Comparison of ENCODE assay signal across 15 mouse cellular contexts in genomic region chr17:37051745-37052144, GRCm38 (mm10). TPM values are rescaled to one million over a fixed set of nuclear protein-coding genes. Genes with fewer than 3 reads are reported as not detected.
A peak's percentile ranks its signal among the peaks of the same experiment; 100 is the strongest.
DNase-seq lines count a peak whose midpoint lies in the region; ATAC-seq and TF ChIP-seq lines count a peak whose summit lies in the region.
"Had no signal": no experiment of that assay in that cellular context is flagged by ENCODE, and none has a peak within 500 bp of the region (broad histone marks: within the 10 kb centered on the region; RNA-seq: fewer than 3 reads in every experiment).

No protein-coding gene starts in this region.

- H3K9me3 ChIP-seq in intestine, embryonic 15.5 days, result no peaks in the 10 kb centered on the region
- no peaks in the 10 kb centered on the region for H3K9me3 ChIP-seq in intestine, embryonic 16.5 days (ENCODE audit: control insufficient read depth, low read length)
- H3K9me3 ChIP-seq in forebrain, embryonic 10.5 days, result no peaks in the 10 kb centered on the region
- no peaks in the 10 kb centered on the region for H3K9me3 ChIP-seq in hindbrain, postnatal 0 days (ENCODE audit: low read length)
- H3K9me3 ChIP-seq in neural tube, embryonic 14.5 days (ENCODE audit: control insufficient read depth, low read length), result no peaks in the 10 kb centered on the region

- 61% methylated on average over 4 of the region's 4 CpGs for WGBS in intestine, embryonic 15.5 days
- WGBS in intestine, embryonic 16.5 days, result 57% methylated on average over 4 of the region's 4 CpGs
- 57% methylated on average over 4 of the region's 4 CpGs for WGBS in forebrain, embryonic 10.5 days
- WGBS in hindbrain, postnatal 0 days, result 43% methylated on average over 4 of the region's 4 CpGs
- WGBS in neural tube, embryonic 14.5 days, result 61% methylated on average over 4 of the region's 4 CpGs

- ATAC-seq in intestine, embryonic 15.5 days, result no peak
- no peak for ATAC-seq in intestine, embryonic 16.5 days
- no peak for ATAC-seq in hindbrain, postnatal 0 days
- no peak for ATAC-seq in neural tube, embryonic 14.5 days (ENCODE audit: low read depth)

- 0 out of 2 replicates have a peak, but pooled peaks cover 2% of the 10 kb centered on the region for H3K36me3 ChIP-seq in intestine, embryonic 15.5 days
- no peaks in the 10 kb centered on the region for H3K36me3 ChIP-seq in intestine, embryonic 16.5 days (ENCODE audit: control insufficient read depth, insufficient read depth, low read length)
- H3K36me3 ChIP-seq in forebrain, embryonic 10.5 days (replicated peaks), result peaks cover 36% of the 10 kb centered on the region
- peaks cover 29% of the 10 kb centered on the region; the same call in 1 of the 2 replicates for H3K36me3 ChIP-seq in hindbrain, postnatal 0 days (ENCODE audit: insufficient read depth, low read length)
- peaks cover 11% of the 10 kb centered on the region; the same call in 1 of the 2 replicates for H3K36me3 ChIP-seq in neural tube, embryonic 14.5 days (ENCODE audit: control insufficient read depth, insufficient read depth, low read length)

- intact Hi-C loops in gastrocnemius, postnatal 36 days (cut with DNase I), result no loop called here

- no peak overlapping the region for H3K4me3 ChIP-seq in intestine, embryonic 15.5 days (replicated peaks)
- H3K4me3 ChIP-seq in intestine, embryonic 16.5 days (ENCODE audit: low read length), result no peak overlapping the region
- peak overlapping the region; percentile 79 for H3K4me3 ChIP-seq in forebrain, embryonic 10.5 days
- peak overlapping the region; percentile 83 for H3K4me3 ChIP-seq in hindbrain, postnatal 0 days (ENCODE audit: low read length)
- H3K4me3 ChIP-seq in neural tube, embryonic 14.5 days (ENCODE audit: low read depth, low read length), result peak overlapping the region; percentile 56

- no peak for TF ChIP-seq CTCF in hindbrain, postnatal 0 days (IDR thresholded peaks at IDR 0.05; ENCODE audit: low read depth)

- H3K4me2 ChIP-seq in intestine, embryonic 15.5 days (replicated peaks), result 0 out of 2 replicates have a peak overlapping the region, but pooled peaks have one; percentile 94
- no peak overlapping the region for H3K4me2 ChIP-seq in intestine, embryonic 16.5 days (ENCODE audit: low read depth, low read length)
- H3K4me2 ChIP-seq in hindbrain, postnatal 0 days (ENCODE audit: low read depth, low read length), result peak overlapping the region; percentile 76
- H3K4me2 ChIP-seq in neural tube, embryonic 14.5 days (ENCODE audit: low read depth, low read length), result peak overlapping the region; percentile 84

- no peak for DNase-seq in forebrain, embryonic 10.5 days (ENCODE audit: extremely low spot score, low spot score)
- no peak for DNase-seq in hindbrain, postnatal 0 days (ENCODE audit: low spot score)
- DNase-seq in cerebellum, postnatal 25 days, result no peak
- DNase-seq in c-Kit-positive CD71-positive TER-119-positive erythroid progenitor cells, embryonic 14.5 days (ENCODE audit: low spot score), result no peak
- no peak for DNase-seq in gastrocnemius, postnatal 36 days
- DNase-seq: adrenal gland, adult 8-10 months; B cell, adult 2 months; gastrocnemius, postnatal 14 days; kidney, adult 9 months; lung, adult 18-20 months had no signal

- H3K27me3 ChIP-seq in intestine, embryonic 15.5 days (replicated peaks), result no peaks in the 10 kb centered on the region
- H3K27me3 ChIP-seq in intestine, embryonic 16.5 days (replicated peaks; ENCODE audit: control insufficient read depth, insufficient read depth, low read length), result no peaks in the 10 kb centered on the region
- peaks cover 35% of the 10 kb centered on the region for H3K27me3 ChIP-seq in forebrain, embryonic 10.5 days (ENCODE audit: poor library complexity, severe bottlenecking)
- H3K27me3 ChIP-seq in hindbrain, postnatal 0 days (ENCODE audit: insufficient read depth, low read length), result no peaks in the 10 kb centered on the region
- H3K27me3 ChIP-seq in neural tube, embryonic 14.5 days (ENCODE audit: control insufficient read depth, insufficient read depth, low read length), result no peaks in the 10 kb centered on the region

- no peak overlapping the region for H3K9ac ChIP-seq in intestine, embryonic 15.5 days
- H3K9ac ChIP-seq in intestine, embryonic 16.5 days (ENCODE audit: low read depth, low read length), result no peak overlapping the region
- H3K9ac ChIP-seq in hindbrain, postnatal 0 days (replicated peaks; ENCODE audit: low read length), result peak overlapping the region; percentile 93; the same call in 1 of the 2 replicates
- peak overlapping the region; percentile 77 for H3K9ac ChIP-seq in neural tube, embryonic 14.5 days (replicated peaks; ENCODE audit: low read depth, low read length)

- no peak overlapping the region for H3K27ac ChIP-seq in intestine, embryonic 15.5 days
- no peak overlapping the region for H3K27ac ChIP-seq in intestine, embryonic 16.5 days (ENCODE audit: low read length)
- no peak overlapping the region for H3K27ac ChIP-seq in forebrain, embryonic 10.5 days
- no peak overlapping the region for H3K27ac ChIP-seq in hindbrain, postnatal 0 days
- H3K27ac ChIP-seq in neural tube, embryonic 14.5 days (ENCODE audit: low read depth, low read length), result no peak overlapping the region

- H3K4me1 ChIP-seq in intestine, embryonic 15.5 days (replicated peaks), result peaks cover 29% of the 10 kb centered on the region
- H3K4me1 ChIP-seq in intestine, embryonic 16.5 days (ENCODE audit: control insufficient read depth, insufficient read depth, low read length), result peaks cover 22% of the 10 kb centered on the region
- peaks cover 54% of the 10 kb centered on the region for H3K4me1 ChIP-seq in forebrain, embryonic 10.5 days
- peaks cover 14% of the 10 kb centered on the region for H3K4me1 ChIP-seq in hindbrain, postnatal 0 days (ENCODE audit: insufficient read depth, low read length)
- H3K4me1 ChIP-seq in neural tube, embryonic 14.5 days (ENCODE audit: control insufficient read depth, insufficient read depth, low read length), result peaks cover 38% of the 10 kb centered on the region

RNA-seq across cellular contexts. Expression of gene Gabbr1, which starts 6.0 kb away (rescaled TPM):
- polyA plus RNA-seq in intestine, embryonic 15.5 days (2015; fragmentation: Nextera tagmentation; extraction: Ambion mirVana), result 6.0 and 7.6 TPM in 2 replicates
- polyA plus RNA-seq in intestine, embryonic 16.5 days (2015; fragmentation: Nextera tagmentation; extraction: Ambion mirVana), result 5.4 and 6.2 TPM in 2 replicates
- 8.0 and 8.4 TPM in 2 replicates for polyA plus RNA-seq in forebrain, embryonic 10.5 days (2016; fragmentation: Nextera tagmentation; extraction: Ambion mirVana)
- total RNA-seq in hindbrain, postnatal 0 days (2014; rRNA removed), result 519 and 527 TPM in 2 replicates
- polyA plus RNA-seq in hindbrain, postnatal 0 days (2015; fragmentation: Nextera tagmentation; extraction: Ambion mirVana), result 93.4 and 98.3 TPM in 2 replicates
- 78.9 and 103 TPM in 2 replicates for polyA plus RNA-seq in neural tube, embryonic 14.5 days (2014; fragmentation: Nextera tagmentation; extraction: Ambion mirVana)
- total RNA-seq in gastrocnemius, postnatal 36 days (2021), result 1 to 10 TPM; 8.0 to 8.1 TPM

RNA-seq across cellular contexts. Expression of gene Mog, which starts 28.5 kb away (rescaled TPM):
- 0.13 and 0.14 TPM in 2 replicates for polyA plus RNA-seq in intestine, embryonic 15.5 days (2015; fragmentation: Nextera tagmentation; extraction: Ambion mirVana)
- not detected in 2 replicates for polyA plus RNA-seq in intestine, embryonic 16.5 days (2015; fragmentation: Nextera tagmentation; extraction: Ambion mirVana)
- polyA plus RNA-seq in forebrain, embryonic 10.5 days (2016; fragmentation: Nextera tagmentation; extraction: Ambion mirVana), result 0.16 and 0.30 TPM in 2 replicates
- 0.52 TPM in 1 of 2 replicates, not detected in the other for total RNA-seq in hindbrain, postnatal 0 days (2014; rRNA removed)
- 1.5 and 1.7 TPM in 2 replicates for polyA plus RNA-seq in hindbrain, postnatal 0 days (2015; fragmentation: Nextera tagmentation; extraction: Ambion mirVana)
- 2.4 and 2.6 TPM in 2 replicates for polyA plus RNA-seq in neural tube, embryonic 14.5 days (2014; fragmentation: Nextera tagmentation; extraction: Ambion mirVana)
- total RNA-seq in gastrocnemius, postnatal 36 days (2021), result not detected
- total RNA-seq: adrenal gland, adult 8-10 months; gastrocnemius, postnatal 14 days had no signal
- polyA plus RNA-seq: heart, embryonic 16.5 days had no signal

RNA-seq across cellular contexts. Expression of gene Olfr90, which starts 36.6 kb away (rescaled TPM):
- polyA plus RNA-seq in intestine, embryonic 15.5 days (2015; fragmentation: Nextera tagmentation; extraction: Ambion mirVana), result 0.08 TPM in 1 of 2 replicates, not detected in the other
- polyA plus RNA-seq in intestine, embryonic 16.5 days (2015; fragmentation: Nextera tagmentation; extraction: Ambion mirVana), result not detected in 2 replicates
- polyA plus RNA-seq in forebrain, embryonic 10.5 days (2016; fragmentation: Nextera tagmentation; extraction: Ambion mirVana), result not detected in 2 replicates
- total RNA-seq in hindbrain, postnatal 0 days (2014; rRNA removed), result not detected in 2 replicates
- not detected in 2 replicates for polyA plus RNA-seq in hindbrain, postnatal 0 days (2015; fragmentation: Nextera tagmentation; extraction: Ambion mirVana)
- 0.12 TPM in 1 of 2 replicates, not detected in the other for polyA plus RNA-seq in neural tube, embryonic 14.5 days (2014; fragmentation: Nextera tagmentation; extraction: Ambion mirVana)
- total RNA-seq in gastrocnemius, postnatal 36 days (2021), result not detected
- total RNA-seq: adrenal gland, adult 8-10 months; gastrocnemius, postnatal 14 days; left cerebral cortex, adult 8-10 months had no signal
- polyA plus RNA-seq: heart, embryonic 16.5 days had no signal

RNA-seq across cellular contexts. Expression of gene Olfr91, which starts 46.3 kb away (rescaled TPM):
- not detected in 2 replicates for polyA plus RNA-seq in intestine, embryonic 15.5 days (2015; fragmentation: Nextera tagmentation; extraction: Ambion mirVana)
- not detected in 2 replicates for polyA plus RNA-seq in intestine, embryonic 16.5 days (2015; fragmentation: Nextera tagmentation; extraction: Ambion mirVana)
- 0.15 TPM in 1 of 2 replicates, not detected in the other for polyA plus RNA-seq in forebrain, embryonic 10.5 days (2016; fragmentation: Nextera tagmentation; extraction: Ambion mirVana)
- not detected in 2 replicates for total RNA-seq in hindbrain, postnatal 0 days (2014; rRNA removed)
- 0.06 TPM in 1 of 2 replicates, not detected in the other for polyA plus RNA-seq in hindbrain, postnatal 0 days (2015; fragmentation: Nextera tagmentation; extraction: Ambion mirVana)
- 0.13 TPM in 1 of 2 replicates, not detected in the other for polyA plus RNA-seq in neural tube, embryonic 14.5 days (2014; fragmentation: Nextera tagmentation; extraction: Ambion mirVana)
- not detected for total RNA-seq in gastrocnemius, postnatal 36 days (2021)
- total RNA-seq: adrenal gland, adult 8-10 months; gastrocnemius, postnatal 14 days; left cerebral cortex, adult 8-10 months had no signal
- polyA plus RNA-seq: heart, embryonic 16.5 days had no signal

RNA-seq across cellular contexts. Expression of gene Zfp57, which starts 50.8 kb away (rescaled TPM):
- 49.9 and 57.6 TPM in 2 replicates for polyA plus RNA-seq in intestine, embryonic 15.5 days (2015; fragmentation: Nextera tagmentation; extraction: Ambion mirVana)
- polyA plus RNA-seq in intestine, embryonic 16.5 days (2015; fragmentation: Nextera tagmentation; extraction: Ambion mirVana), result 41.3 and 43.2 TPM in 2 replicates
- 78.5 and 81.0 TPM in 2 replicates for polyA plus RNA-seq in forebrain, embryonic 10.5 days (2016; fragmentation: Nextera tagmentation; extraction: Ambion mirVana)
- 118 and 137 TPM in 2 replicates for total RNA-seq in hindbrain, postnatal 0 days (2014; rRNA removed)
- 118 and 129 TPM in 2 replicates for polyA plus RNA-seq in hindbrain, postnatal 0 days (2015; fragmentation: Nextera tagmentation; extraction: Ambion mirVana)
- polyA plus RNA-seq in neural tube, embryonic 14.5 days (2014; fragmentation: Nextera tagmentation; extraction: Ambion mirVana), result 289 and 326 TPM in 2 replicates
- total RNA-seq in gastrocnemius, postnatal 36 days (2021), result under 1 TPM; 0.23 to 0.59 TPM

Comparison
In these comparisons a context has a peak if more than half of its experiments do, and no peak if none do; other contexts are left out.
1. H3K4me3 ChIP-seq: peak in forebrain, embryonic 10.5 days (single experiment), hindbrain, postnatal 0 days (single experiment) and neural tube, embryonic 14.5 days (single experiment); none in intestine, embryonic 15.5 days (single experiment) and intestine, embryonic 16.5 days (single experiment).
2. H3K9ac ChIP-seq: peak in hindbrain, postnatal 0 days (single experiment) and neural tube, embryonic 14.5 days (single experiment); none in intestine, embryonic 15.5 days (single experiment) and intestine, embryonic 16.5 days (single experiment).